Mouse (Mus musculus): Measurements from ENCODE around the gene Fut4. TPM values are rescaled to one million over a fixed set of nuclear protein-coding genes. Genes with fewer than 3 reads are reported as not detected.

The Fut4 gene
- total and polyA plus RNA-seq, 3 experiments = 8.7 to 11.2 TPM; not detected in 1

DNA sequence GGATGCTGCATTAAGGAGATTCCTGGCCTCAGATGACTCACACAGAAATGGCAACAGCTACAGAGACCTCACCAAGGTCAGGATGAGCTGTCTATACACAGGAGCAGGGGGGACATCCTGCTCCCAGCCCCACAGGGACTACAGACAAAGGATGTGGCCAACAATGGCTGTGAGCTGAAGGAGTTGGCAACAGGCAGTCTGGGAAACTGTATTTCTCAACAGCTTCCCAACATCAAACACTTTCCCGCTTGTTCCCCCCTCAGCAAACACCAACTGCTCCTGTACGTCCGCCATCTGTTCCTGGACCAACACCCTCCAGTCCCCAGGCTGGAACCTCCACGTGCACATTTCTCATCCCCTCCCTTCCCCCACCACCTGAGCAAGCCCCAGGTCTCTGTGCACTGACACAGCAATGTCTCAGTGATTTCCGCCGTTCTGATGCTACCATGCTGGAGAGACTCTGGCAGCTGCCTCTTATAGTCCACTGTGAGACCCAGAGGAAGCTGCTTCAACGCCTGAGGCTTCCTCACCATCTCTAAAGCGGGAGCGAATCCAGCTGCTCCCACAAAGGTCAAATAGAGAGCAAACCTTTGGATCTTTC, 21.2 kb downstream of the Fut4 start:
- H3K4me3 ChIP-seq (ENCODE audit: control insufficient read depth in 1 of 2, insufficient read depth in 1 of 2, low read depth in 2 of 2, low read length in 2 of 2) = no peak overlapping the region
- H3K79me2 ChIP-seq (ENCODE audit: control insufficient read depth, insufficient read depth, low read length, poor library complexity) = no peaks in the 10 kb centered on the region
- no peaks in the 10 kb centered on the region for H3K4me1 ChIP-seq (ENCODE audit: control insufficient read depth in 1 of 2, insufficient read depth in 2 of 2, low read length in 2 of 2)
- H3K9ac ChIP-seq (ENCODE audit: control insufficient read depth, low read depth, low read length, poor library complexity, severe bottlenecking) = no peak overlapping the region
- no peaks in the 10 kb centered on the region; a peak in 1 of 4 replicates for H3K36me3 ChIP-seq (ENCODE audit: control insufficient read depth in 1 of 2, insufficient read depth in 2 of 2, low read length in 2 of 2)
- peaks cover 17 to 18% of the 10 kb centered on the region in 2 experiments for H3K27me3 ChIP-seq (ENCODE audit: control insufficient read depth in 1 of 2, insufficient read depth in 2 of 2, low read length in 2 of 2)
- H3K27ac ChIP-seq (ENCODE audit: control insufficient read depth, low read depth, low read length) = no peak overlapping the region
- H3K9me3 ChIP-seq (replicated peaks; ENCODE audit: insufficient read depth, low read length) = no peaks in the 10 kb centered on the region
- no peak for DNase-seq (ENCODE audit: low read depth, low spot score)
- TF ChIP-seq ZC3H11A (IDR thresholded peaks at IDR 0.05; ENCODE audit: low read depth, low read length) (no peak), ETS1 (IDR thresholded peaks at IDR 0.05; ENCODE audit: low read depth, low read length) (no peak), UBTF (IDR thresholded peaks at IDR 0.05; ENCODE audit: borderline replicate concordance, insufficient read depth, low read depth, low read length) (no peak), TBP (IDR thresholded peaks at IDR 0.05; ENCODE audit: low read depth, low read length) (no peak), ZKSCAN1 (IDR thresholded peaks at IDR 0.05; ENCODE audit: low read depth, low read length) (no peak), MYB (IDR thresholded peaks at IDR 0.05; ENCODE audit: low read depth, low read length) (no peak), ELF1 (IDR thresholded peaks at IDR 0.05; ENCODE audit: low read depth, low read length) (no peak), CHD2 (IDR thresholded peaks at IDR 0.05; ENCODE audit: low read length) (no peak), USF1 (IDR thresholded peaks at IDR 0.05; ENCODE audit: low read depth, low read length) (no peak), MAX (IDR thresholded peaks at IDR 0.05; ENCODE audit: low read length) (no peak), KAT2A (conservative IDR thresholded peaks at IDR 0.05; ENCODE audit: low read depth, low read length) (no peak)

DNA sequence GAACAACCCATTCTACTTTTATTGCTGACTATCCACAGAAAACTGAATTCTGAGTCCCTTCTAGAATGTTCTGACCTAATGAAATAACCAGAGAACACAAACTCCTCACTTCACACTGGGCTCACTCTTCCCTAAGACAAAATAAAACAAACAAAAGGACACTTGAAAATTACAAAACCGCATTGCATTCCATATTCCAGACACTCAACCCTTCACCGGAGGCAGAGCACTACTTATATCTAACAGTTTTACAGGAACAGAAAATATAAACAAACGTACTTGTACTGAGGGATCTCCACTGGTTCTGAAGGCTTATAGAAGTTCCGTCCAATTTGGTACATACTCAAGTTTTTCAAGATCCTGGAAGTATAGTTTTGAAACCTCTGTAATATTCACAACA, 23.8 kb downstream of the Fut4 start:
- Histone ChIP-seq H3K36me3 (ENCODE audit: control insufficient read depth in 1 of 2, insufficient read depth in 2 of 2, low read length in 2 of 2) (peaks cover 2 to 4% of the 10 kb centered on the region in 2 experiments; a peak in 2 of 4 replicates), H3K9me3 (replicated peaks; ENCODE audit: insufficient read depth, low read length) (no peaks in the 10 kb centered on the region), H3K27ac (ENCODE audit: control insufficient read depth, low read depth, low read length) (no peak overlapping the region), H3K9ac (ENCODE audit: control insufficient read depth, low read depth, low read length, poor library complexity, severe bottlenecking) (no peak overlapping the region), H3K4me1 (ENCODE audit: control insufficient read depth in 1 of 2, insufficient read depth in 2 of 2, low read length in 2 of 2) (no peaks in the 10 kb centered on the region), H3K27me3 (ENCODE audit: control insufficient read depth in 1 of 2, insufficient read depth in 2 of 2, low read length in 2 of 2) (peaks cover 16 to 18% of the 10 kb centered on the region in 2 experiments), H3K79me2 (ENCODE audit: control insufficient read depth, insufficient read depth, low read length, poor library complexity) (no peaks in the 10 kb centered on the region), H3K4me3 (ENCODE audit: control insufficient read depth in 1 of 2, insufficient read depth in 1 of 2, low read depth in 2 of 2, low read length in 2 of 2) (no peak overlapping the region)
- DNase-seq (ENCODE audit: low read depth, low spot score) = no peak
- TF ChIP-seq GABPA (IDR thresholded peaks at IDR 0.05; ENCODE audit: low read depth, low read length) (no peak), MAZ (IDR thresholded peaks at IDR 0.05; ENCODE audit: low read depth, low read length) (no peak), CHD2 (IDR thresholded peaks at IDR 0.05; ENCODE audit: low read length) (no peak), TCF12 (IDR thresholded peaks at IDR 0.05; ENCODE audit: low read depth, low read length) (no peak), ZNF384 (IDR thresholded peaks at IDR 0.05; ENCODE audit: low read depth, low read length) (no peak), ZMIZ1 (IDR thresholded peaks at IDR 0.05; ENCODE audit: low read depth, low read length) (no peak), GATA1 (IDR thresholded peaks at IDR 0.05; ENCODE audit: low read depth, low read length) (no peak), HCFC1 (IDR thresholded peaks at IDR 0.05; ENCODE audit: low read depth, low read length) (no peak), EP300 (IDR thresholded peaks at IDR 0.05; ENCODE audit: low read depth in 1 of 2, low read length in 2 of 2) (no peak), USF2 (IDR thresholded peaks at IDR 0.05; ENCODE audit: borderline replicate concordance in 1 of 2, insufficient read depth in 1 of 2, low read depth in 1 of 2, low read length in 2 of 2) (no peak), SIN3A (IDR thresholded peaks at IDR 0.05; ENCODE audit: low read length) (no peak), MAX (IDR thresholded peaks at IDR 0.05; ENCODE audit: low read length) (no peak), MAFK (IDR thresholded peaks at IDR 0.05; ENCODE audit: borderline replicate concordance, low read depth, low read length) (no peak), MYC (IDR thresholded peaks at IDR 0.05; ENCODE audit: low read depth, low read length) (no peak), CTCF (IDR thresholded peaks at IDR 0.05 in 2 of 3, conservative IDR thresholded peaks at IDR 0.05 in 1 of 3; ENCODE audit: control insufficient read depth in 1 of 3, insufficient read depth in 1 of 3, low read depth in 2 of 3, low read length in 3 of 3, poor library complexity in 1 of 3, severe bottlenecking in 1 of 3) (no peak), ELF1 (IDR thresholded peaks at IDR 0.05; ENCODE audit: low read depth, low read length) (no peak)
